Mouse (Mus musculus) gastrocnemius, postnatal 4 days (tissue): Measurements from ENCODE around the gene Cacng5. TPM values are rescaled to one million over a fixed set of nuclear protein-coding genes. Genes with fewer than 3 reads are reported as not detected.

Experiments used
- DNase-seq, 2 experiments: peaks; one replicate each; pipeline ENCODE4 v3.0.0; 2021 to 2022; ENCODE audit warnings: low spot score in 2 of 2, mixed read lengths in 2 of 2
- total RNA-seq, 2 experiments: library from RNA; stranded (reverse); gene quantifications; 2 replicates each; pipeline ENCODE4 v1.2.3; 2021

Cacng5 gene
- total RNA-seq, 2 experiments from 2014 or later, result 0.22 to 0.26 TPM

GRCm38 (mm10) chr11:107887342-107887741 lies 27.5 kb downstream of the Cacng5 start:
- DNase-seq, result no peak

GRCm38 (mm10) chr11:107876840-107877239 lies 38.0 kb downstream of the Cacng5 start:
- DNase-seq, result no peak

- DNase-seq, result no peak
Observed at GRCm38 (mm10) chr11:107875861-107876494, 38.9 kb downstream of the Cacng5 start.

- DNase-seq, result no peak
Observed at GRCm38 (mm10) chr11:107872743-107873142, 42.1 kb downstream of the Cacng5 start.

GRCm38 (mm10) chr11:107867509-107867908 lies 47.3 kb downstream of the Cacng5 start:
- no peak for DNase-seq

- DNase-seq, result peak; percentile 34 to 67
Observed at GRCm38 (mm10) chr11:107865128-107865527, 49.7 kb downstream of the Cacng5 start.

- peak; percentile 47 to 76 for DNase-seq
Observed at GRCm38 (mm10) chr11:107864024-107864423, 50.8 kb downstream of the Cacng5 start.

GRCm38 (mm10) chr11:107861738-107862137 lies 53.1 kb downstream of the Cacng5 start:
- no peak for DNase-seq

GRCm38 (mm10) chr11:107859871-107860270 lies 55.0 kb downstream of the Cacng5 start:
- no peak for DNase-seq

GRCm38 (mm10) chr11:107859288-107859687 lies 55.6 kb downstream of the Cacng5 start:
- DNase-seq, result no peak

- DNase-seq, result peak in 1 of 2 experiments; percentile 44
Observed at GRCm38 (mm10) chr11:107853088-107853487, 61.8 kb downstream of the Cacng5 start.

GRCm38 (mm10) chr11:107849621-107850020 lies 65.2 kb downstream of the Cacng5 start:
- DNase-seq, result no peak

GRCm38 (mm10) chr11:107844175-107844574 lies 70.7 kb downstream of the Cacng5 start:
- no peak for DNase-seq

GRCm38 (mm10) chr11:107833351-107834040 lies 81.4 kb downstream of the Cacng5 start:
- DNase-seq, result no peak

Other genes starting within 250 kb of the Cacng5 start
- 100 to 1,000 TPM; 398 to 455 TPM for gene Cacng1, start 198.5 kb downstream of the Cacng5 start, total RNA-seq
- 1 to 10 TPM in 1 of 2 experiments, under 1 TPM in 1; 0.96 to 1.2 TPM for gene Cacng4, start 120.5 kb downstream of the Cacng5 start, total RNA-seq